Mouse (Mus musculus): Measurements from ENCODE around the gene Nr3c2. TPM values are rescaled to one million over a fixed set of nuclear protein-coding genes. Genes with fewer than 3 reads are reported as not detected.

The Nr3c2 gene
- total RNA-seq, 1 experiment, result 1.4 TPM

- no peaks in the 10 kb centered on the region for H3K9me3 ChIP-seq (ENCODE audit: control insufficient read depth, insufficient read depth, low read depth, low read length)
- H3K27ac ChIP-seq (ENCODE audit: insufficient read depth, low read depth, low read length, poor library complexity, severe bottlenecking), result no peak overlapping the region
- in situ Hi-C loops (cut with MboI; ENCODE audit: low sequenced_read_pairs in 2 of 2, unreplicated experiment in 2 of 2), result no loop called here
- DNase-seq (ENCODE audit: low read depth, low spot score), result no peak
- no peak overlapping the region for H3K4me3 ChIP-seq (ENCODE audit: insufficient read depth in 1 of 2, low read depth in 1 of 2, low read length in 2 of 2, poor library complexity in 1 of 2, severe bottlenecking in 1 of 2)
- H3K4me1 ChIP-seq (ENCODE audit: control insufficient read depth in 2 of 2, insufficient read depth in 2 of 2, low read length in 2 of 2, poor library complexity in 1 of 2), result no peaks in the 10 kb centered on the region
- no peak for TF ChIP-seq ZNF384 (IDR thresholded peaks at IDR 0.05; ENCODE audit: low read depth, low read length)
- TF ChIP-seq CHD2 (IDR thresholded peaks at IDR 0.05; ENCODE audit: low read depth, low read length), result no peak
- no peak for TF ChIP-seq HCFC1 (IDR thresholded peaks at IDR 0.05; ENCODE audit: borderline replicate concordance, insufficient read depth, low read length)
- TF ChIP-seq ZC3H11A (IDR thresholded peaks at IDR 0.05; ENCODE audit: borderline replicate concordance, low read depth, low read length), result no peak
- no peak for TF ChIP-seq MAFK (IDR thresholded peaks at IDR 0.05; ENCODE audit: insufficient read depth, low read depth, low read length)
- H3K36me3 ChIP-seq (ENCODE audit: control insufficient read depth, insufficient read depth, low read length, poor library complexity, severe bottlenecking), result no peaks in the 10 kb centered on the region
- no peak overlapping the region for H3K9ac ChIP-seq (ENCODE audit: insufficient read depth, low read depth, low read length, poor library complexity, severe bottlenecking)
Measured at GRCm38 (mm10) chr8:77232411-77232810, 333.2 kb downstream of the Nr3c2 start.

GRCm38 (mm10) chr8:77236701-77237100, 337.5 kb downstream of the Nr3c2 start:
- no peak overlapping the region for H3K9ac ChIP-seq (ENCODE audit: insufficient read depth, low read depth, low read length, poor library complexity, severe bottlenecking)
- H3K36me3 ChIP-seq (ENCODE audit: control insufficient read depth, insufficient read depth, low read length, poor library complexity, severe bottlenecking), result no peaks in the 10 kb centered on the region
- TF ChIP-seq MAFK (IDR thresholded peaks at IDR 0.05; ENCODE audit: insufficient read depth, low read depth, low read length), result no peak
- no peak for TF ChIP-seq ZNF384 (IDR thresholded peaks at IDR 0.05; ENCODE audit: low read depth, low read length)
- no peak for TF ChIP-seq HCFC1 (IDR thresholded peaks at IDR 0.05; ENCODE audit: borderline replicate concordance, insufficient read depth, low read length)
- no peak for TF ChIP-seq CHD2 (IDR thresholded peaks at IDR 0.05; ENCODE audit: low read depth, low read length)
- TF ChIP-seq ZC3H11A (IDR thresholded peaks at IDR 0.05; ENCODE audit: borderline replicate concordance, low read depth, low read length), result no peak
- DNase-seq (ENCODE audit: low read depth, low spot score), result no peak
- H3K4me3 ChIP-seq (ENCODE audit: insufficient read depth in 1 of 2, low read depth in 1 of 2, low read length in 2 of 2, poor library complexity in 1 of 2, severe bottlenecking in 1 of 2), result no peak overlapping the region
- no peak overlapping the region for H3K27ac ChIP-seq (ENCODE audit: insufficient read depth, low read depth, low read length, poor library complexity, severe bottlenecking)
- H3K4me1 ChIP-seq (ENCODE audit: control insufficient read depth in 2 of 2, insufficient read depth in 2 of 2, low read length in 2 of 2, poor library complexity in 1 of 2), result no peaks in the 10 kb centered on the region
- no peaks in the 10 kb centered on the region for H3K9me3 ChIP-seq (ENCODE audit: control insufficient read depth, insufficient read depth, low read depth, low read length)
- in situ Hi-C loops (cut with MboI; ENCODE audit: low sequenced_read_pairs in 2 of 2, unreplicated experiment in 2 of 2), result no loop called here

- H3K9me3 ChIP-seq (ENCODE audit: control insufficient read depth, insufficient read depth, low read depth, low read length), result no peaks in the 10 kb centered on the region
- H3K27ac ChIP-seq (ENCODE audit: insufficient read depth, low read depth, low read length, poor library complexity, severe bottlenecking), result no peak overlapping the region
- H3K4me3 ChIP-seq (ENCODE audit: insufficient read depth in 1 of 2, low read depth in 1 of 2, low read length in 2 of 2, poor library complexity in 1 of 2, severe bottlenecking in 1 of 2), result no peak overlapping the region
- H3K36me3 ChIP-seq (ENCODE audit: control insufficient read depth, insufficient read depth, low read length, poor library complexity, severe bottlenecking), result no peaks in the 10 kb centered on the region
- no peak overlapping the region for H3K9ac ChIP-seq (ENCODE audit: insufficient read depth, low read depth, low read length, poor library complexity, severe bottlenecking)
- in situ Hi-C loops (cut with MboI; ENCODE audit: low sequenced_read_pairs in 2 of 2, unreplicated experiment in 2 of 2), result no loop called here
- no peaks in the 10 kb centered on the region for H3K4me1 ChIP-seq (ENCODE audit: control insufficient read depth in 2 of 2, insufficient read depth in 2 of 2, low read length in 2 of 2, poor library complexity in 1 of 2)
- TF ChIP-seq ZC3H11A (IDR thresholded peaks at IDR 0.05; ENCODE audit: borderline replicate concordance, low read depth, low read length) (no peak), MAFK (IDR thresholded peaks at IDR 0.05; ENCODE audit: insufficient read depth, low read depth, low read length) (no peak), ZNF384 (IDR thresholded peaks at IDR 0.05; ENCODE audit: low read depth, low read length) (no peak), CHD2 (IDR thresholded peaks at IDR 0.05; ENCODE audit: low read depth, low read length) (no peak), HCFC1 (IDR thresholded peaks at IDR 0.05; ENCODE audit: borderline replicate concordance, insufficient read depth, low read length) (no peak)
- no peak for DNase-seq (ENCODE audit: low read depth, low spot score)
Measured at GRCm38 (mm10) chr8:77239462-77239861, 340.2 kb downstream of the Nr3c2 start.

- Histone ChIP-seq H3K9ac (ENCODE audit: insufficient read depth, low read depth, low read length, poor library complexity, severe bottlenecking) (no peak overlapping the region), H3K4me1 (ENCODE audit: control insufficient read depth in 2 of 2, insufficient read depth in 2 of 2, low read length in 2 of 2, poor library complexity in 1 of 2) (no peaks in the 10 kb centered on the region), H3K4me3 (ENCODE audit: insufficient read depth in 1 of 2, low read depth in 1 of 2, low read length in 2 of 2, poor library complexity in 1 of 2, severe bottlenecking in 1 of 2) (no peak overlapping the region), H3K9me3 (ENCODE audit: control insufficient read depth, insufficient read depth, low read depth, low read length) (no peaks in the 10 kb centered on the region), H3K27ac (ENCODE audit: insufficient read depth, low read depth, low read length, poor library complexity, severe bottlenecking) (no peak overlapping the region), H3K36me3 (ENCODE audit: control insufficient read depth, insufficient read depth, low read length, poor library complexity, severe bottlenecking) (no peaks in the 10 kb centered on the region)
- in situ Hi-C loops (cut with MboI; ENCODE audit: low sequenced_read_pairs in 2 of 2, unreplicated experiment in 2 of 2), result no loop called here
- TF ChIP-seq HCFC1 (IDR thresholded peaks at IDR 0.05; ENCODE audit: borderline replicate concordance, insufficient read depth, low read length), result no peak
- no peak for TF ChIP-seq MAFK (IDR thresholded peaks at IDR 0.05; ENCODE audit: insufficient read depth, low read depth, low read length)
- TF ChIP-seq ZC3H11A (IDR thresholded peaks at IDR 0.05; ENCODE audit: borderline replicate concordance, low read depth, low read length), result no peak
- TF ChIP-seq ZNF384 (IDR thresholded peaks at IDR 0.05; ENCODE audit: low read depth, low read length), result no peak
- no peak for TF ChIP-seq CHD2 (IDR thresholded peaks at IDR 0.05; ENCODE audit: low read depth, low read length)
- DNase-seq (ENCODE audit: low read depth, low spot score), result no peak
Measured at GRCm38 (mm10) chr8:77241381-77241780, 342.1 kb downstream of the Nr3c2 start.

GRCm38 (mm10) chr8:77250094-77250493, 350.9 kb downstream of the Nr3c2 start:
- TF ChIP-seq ZC3H11A (IDR thresholded peaks at IDR 0.05; ENCODE audit: borderline replicate concordance, low read depth, low read length), result no peak
- TF ChIP-seq HCFC1 (IDR thresholded peaks at IDR 0.05; ENCODE audit: borderline replicate concordance, insufficient read depth, low read length), result no peak
- TF ChIP-seq CHD2 (IDR thresholded peaks at IDR 0.05; ENCODE audit: low read depth, low read length), result no peak
- no peak for TF ChIP-seq ZNF384 (IDR thresholded peaks at IDR 0.05; ENCODE audit: low read depth, low read length)
- TF ChIP-seq MAFK (IDR thresholded peaks at IDR 0.05; ENCODE audit: insufficient read depth, low read depth, low read length), result no peak
- Histone ChIP-seq H3K36me3 (ENCODE audit: control insufficient read depth, insufficient read depth, low read length, poor library complexity, severe bottlenecking) (no peaks in the 10 kb centered on the region; the same call in 1 of the 2 replicates), H3K9me3 (ENCODE audit: control insufficient read depth, insufficient read depth, low read depth, low read length) (no peaks in the 10 kb centered on the region), H3K4me1 (ENCODE audit: control insufficient read depth in 2 of 2, insufficient read depth in 2 of 2, low read length in 2 of 2, poor library complexity in 1 of 2) (0 out of 4 replicates have a peak, but pooled peaks cover 0 to 2% of the 10 kb centered on the region in 2 experiments), H3K4me3 (ENCODE audit: insufficient read depth in 1 of 2, low read depth in 1 of 2, low read length in 2 of 2, poor library complexity in 1 of 2, severe bottlenecking in 1 of 2) (no peak overlapping the region), H3K9ac (ENCODE audit: insufficient read depth, low read depth, low read length, poor library complexity, severe bottlenecking) (no peak overlapping the region), H3K27ac (ENCODE audit: insufficient read depth, low read depth, low read length, poor library complexity, severe bottlenecking) (no peak overlapping the region)
- in situ Hi-C loops (cut with MboI; ENCODE audit: low sequenced_read_pairs in 2 of 2, unreplicated experiment in 2 of 2), result no loop called here
- DNase-seq (ENCODE audit: low read depth, low spot score), result no peak
